In the genomic region with DNA sequence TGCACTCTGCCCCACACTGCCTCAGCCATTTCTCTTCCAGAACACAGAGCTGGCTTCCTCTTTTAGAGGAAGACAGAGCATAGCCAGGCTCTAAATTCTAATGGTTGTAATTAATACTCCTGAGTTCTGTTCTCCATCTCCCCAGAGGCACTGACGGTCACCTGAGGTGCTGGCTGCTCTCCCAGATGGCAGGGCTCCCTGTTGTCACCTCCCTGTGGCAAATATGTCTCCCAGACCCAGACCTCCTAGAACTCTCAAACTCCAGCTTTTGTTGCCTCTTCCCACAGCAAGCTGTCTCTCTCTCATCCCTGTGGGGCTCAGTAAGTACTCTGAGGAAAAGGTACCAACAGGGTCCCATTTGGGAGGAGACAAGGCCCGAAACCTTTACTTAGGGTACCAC, we compare ENCODE assay signal across 16 mouse cellular contexts. TPM values are rescaled to one million over a fixed set of nuclear protein-coding genes. Genes with fewer than 3 reads are reported as not detected.
DNase-seq lines count a peak whose midpoint lies in the region; ATAC-seq and TF ChIP-seq lines count a peak whose summit lies in the region.
"Had no signal": no experiment of that assay in that cellular context is flagged by ENCODE, and none has a peak within 500 bp of the region (broad histone marks: within the 10 kb centered on the region; RNA-seq: fewer than 3 reads in every experiment).

No protein-coding gene starts in this region.

- TF ChIP-seq CTCF in gastrocnemius, adult 2 months (IDR thresholded peaks at IDR 0.05) = no peak

- WGBS in heart, embryonic 11.5 days (ENCODE audit: insufficient replicate concordance) = 80% methylated on average over 2 of the region's 2 CpGs

- H3K4me2 ChIP-seq in heart, embryonic 11.5 days = no peak overlapping the region
- H3K4me2 ChIP-seq: embryonic facial prominence, embryonic 15.5 days; heart, embryonic 13.5 days; hindbrain, embryonic 13.5 days had no signal

- ATAC-seq in heart, embryonic 11.5 days (replicated peaks; ENCODE audit: insufficient number of reproducible peaks, low FRiP score, low TSS enrichment) = no peak
- no peak for ATAC-seq in granulocyte monocyte progenitor cell, adult 5-6 weeks (replicated peaks; ENCODE audit: poor library complexity, severe bottlenecking)
- ATAC-seq: forebrain, embryonic 14.5 days; hindbrain, postnatal 0 days had no signal

- H3K27ac ChIP-seq in gastrocnemius, adult 2 months = peak overlapping the region; percentile 38
- H3K27ac ChIP-seq in heart, embryonic 11.5 days (ENCODE audit: low read depth, low read length) = no peak overlapping the region
- H3K27ac ChIP-seq: forebrain, embryonic 10.5 days; heart, embryonic 13.5 days; hindbrain, embryonic 13.5 days; hindbrain, postnatal 0 days had no signal

- 0 out of 2 replicates have a peak, but pooled peaks cover 2% of the 10 kb centered on the region for H3K9me3 ChIP-seq in heart, embryonic 11.5 days (replicated peaks; ENCODE audit: control insufficient read depth, low read length)
- H3K9me3 ChIP-seq: embryonic facial prominence, embryonic 15.5 days; heart, embryonic 13.5 days; hindbrain, embryonic 13.5 days had no signal

- DNase-seq in gastrocnemius, adult 2 months = peak; percentile 42
- DNase-seq in gastrocnemius, postnatal 36 days = no peak
- DNase-seq in heart, postnatal 4 days = peak; percentile 51
- peak; percentile 37 for DNase-seq in adrenal gland, postnatal 25 days
- DNase-seq: cerebellum, adult 2 months; cerebellum, postnatal 10 days; kidney, adult 11 months had no signal

- no peaks in the 10 kb centered on the region for H3K27me3 ChIP-seq in heart, embryonic 11.5 days (ENCODE audit: control insufficient read depth, insufficient read depth, low read length)
- H3K27me3 ChIP-seq: embryonic facial prominence, embryonic 15.5 days; heart, embryonic 13.5 days; hindbrain, embryonic 13.5 days had no signal

- H3K9ac ChIP-seq in heart, embryonic 11.5 days (ENCODE audit: low read depth, low read length) = no peak overlapping the region
- H3K9ac ChIP-seq: embryonic facial prominence, embryonic 15.5 days; heart, embryonic 13.5 days; hindbrain, embryonic 13.5 days had no signal

- intact Hi-C loops in gastrocnemius, adult 2 months (cut with DNase I) = no loop called here
- intact Hi-C loops in gastrocnemius, postnatal 36 days (cut with DNase I) = no loop called here

- no peak overlapping the region for H3K4me3 ChIP-seq in gastrocnemius, adult 2 months
- no peak overlapping the region for H3K4me3 ChIP-seq in heart, embryonic 11.5 days (ENCODE audit: low read depth, low read length)
- H3K4me3 ChIP-seq: embryonic facial prominence, embryonic 15.5 days; erythroblast, embryonic 14.5 days; forebrain, embryonic 10.5 days; heart, embryonic 13.5 days; hindbrain, embryonic 13.5 days had no signal

- H3K36me3 ChIP-seq in heart, embryonic 11.5 days (ENCODE audit: control insufficient read depth, insufficient read depth, low read length) = no peaks in the 10 kb centered on the region
- H3K36me3 ChIP-seq: embryonic facial prominence, embryonic 15.5 days; forebrain, embryonic 10.5 days; heart, embryonic 13.5 days; hindbrain, embryonic 13.5 days had no signal

- H3K4me1 ChIP-seq in heart, embryonic 11.5 days (ENCODE audit: control insufficient read depth, insufficient read depth, low read length) = no peaks in the 10 kb centered on the region

RNA-seq across cellular contexts. Expression of a gene that starts 23.6 kb away (rescaled TPM):
- 1 to 10 TPM; 4.1 to 4.7 TPM for total RNA-seq in gastrocnemius, adult 2 months (2021)
- 1 to 10 TPM; 3.1 to 3.8 TPM for total RNA-seq in gastrocnemius, postnatal 36 days (2021)
- total RNA-seq in heart, postnatal 4 days (2021) = 1 to 10 TPM; 7.3 to 7.8 TPM
- 0.10 and 0.42 TPM in 2 replicates for polyA plus RNA-seq in heart, embryonic 11.5 days (2014; fragmentation: Nextera tagmentation; extraction: Ambion mirVana)
- total RNA-seq in adrenal gland, postnatal 25 days (2021) = 8.6 and 14.8 TPM in 2 replicates
- 13.4 and 20.1 TPM in 2 replicates for total RNA-seq in granulocyte monocyte progenitor cell, adult 5-6 weeks (2014; fragmentation: Nextera tagmentation)
- 20.3 and 22.4 TPM in 2 replicates for total RNA-seq in granulocyte monocyte progenitor cell, adult 5-6 weeks (2017)

RNA-seq across cellular contexts. Expression of a gene that starts 46.5 kb away (rescaled TPM):
- 10 to 100 TPM; 57.2 to 72.1 TPM for total RNA-seq in gastrocnemius, adult 2 months (2021)
- total RNA-seq in gastrocnemius, postnatal 36 days (2021) = 10 to 100 TPM; 57.9 to 61.2 TPM
- total RNA-seq in heart, postnatal 4 days (2021) = 10 to 100 TPM; 81.2 to 82.0 TPM
- polyA plus RNA-seq in heart, embryonic 11.5 days (2014; fragmentation: Nextera tagmentation; extraction: Ambion mirVana) = 214 and 254 TPM in 2 replicates
- 183 and 235 TPM in 2 replicates for total RNA-seq in adrenal gland, postnatal 25 days (2021)
- 50.7 and 56.1 TPM in 2 replicates for total RNA-seq in granulocyte monocyte progenitor cell, adult 5-6 weeks (2014; fragmentation: Nextera tagmentation)
- total RNA-seq in granulocyte monocyte progenitor cell, adult 5-6 weeks (2017) = 27.2 and 29.8 TPM in 2 replicates

Comparison
In these comparisons a context has a peak if more than half of its experiments do, and no peak if none do; other contexts are left out.
1. DNase-seq: peak in gastrocnemius, adult 2 months (single experiment), heart, postnatal 4 days (single experiment) and adrenal gland, postnatal 25 days (single experiment); none in gastrocnemius, postnatal 36 days (0 of 2).